Mouse (Mus musculus) testis, postnatal 10 days (tissue): ENCODE measurements around the gene Exosc10.

Source experiments
- DNase-seq: peaks from one replicate; pipeline ENCODE4 v3.0.0; 2021; ENCODE audit warnings: low spot score

The Exosc10 gene

DNA sequence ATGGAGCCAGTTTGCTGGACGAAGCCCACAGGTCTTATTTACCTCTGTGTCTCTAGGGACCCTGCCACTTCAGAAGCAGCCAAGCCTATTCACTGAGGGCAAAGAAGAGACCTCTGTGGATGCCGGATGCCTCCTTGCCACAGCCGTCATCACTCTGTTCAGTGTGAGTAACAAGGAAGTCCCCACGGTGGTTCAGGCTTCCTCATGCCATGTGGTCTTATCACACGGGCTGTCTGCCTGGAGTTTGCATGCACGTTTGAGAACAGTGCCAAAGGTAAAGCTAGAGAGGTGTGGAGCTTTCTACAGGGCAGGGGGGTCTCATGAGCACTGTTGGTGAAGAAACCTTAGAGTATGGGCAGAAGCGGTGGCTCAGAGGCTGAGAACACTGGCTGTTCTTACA is 15.0 kb downstream of the Exosc10 start:
- DNase-seq = no peak

DNA sequence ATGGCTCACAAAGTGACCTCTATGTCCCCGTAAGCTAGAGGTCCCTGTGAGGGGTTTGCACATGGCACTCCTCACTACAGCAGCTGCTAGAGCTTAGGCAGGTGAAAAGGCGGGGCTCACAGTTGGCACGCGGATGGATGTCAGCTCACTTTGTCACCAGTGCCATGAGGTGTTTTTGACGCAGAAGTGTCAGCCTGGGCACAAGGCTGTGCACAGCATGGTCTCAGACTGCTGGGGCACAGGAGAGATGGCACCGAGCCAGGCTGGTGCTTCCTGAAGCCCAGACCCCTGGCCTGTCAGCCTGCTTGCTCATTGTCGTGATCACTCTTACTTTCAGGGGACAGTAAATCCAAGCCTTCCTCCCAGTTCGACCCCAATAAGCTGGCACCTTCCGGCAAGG is 22.5 kb downstream of the Exosc10 start:
- no peak for DNase-seq

DNA sequence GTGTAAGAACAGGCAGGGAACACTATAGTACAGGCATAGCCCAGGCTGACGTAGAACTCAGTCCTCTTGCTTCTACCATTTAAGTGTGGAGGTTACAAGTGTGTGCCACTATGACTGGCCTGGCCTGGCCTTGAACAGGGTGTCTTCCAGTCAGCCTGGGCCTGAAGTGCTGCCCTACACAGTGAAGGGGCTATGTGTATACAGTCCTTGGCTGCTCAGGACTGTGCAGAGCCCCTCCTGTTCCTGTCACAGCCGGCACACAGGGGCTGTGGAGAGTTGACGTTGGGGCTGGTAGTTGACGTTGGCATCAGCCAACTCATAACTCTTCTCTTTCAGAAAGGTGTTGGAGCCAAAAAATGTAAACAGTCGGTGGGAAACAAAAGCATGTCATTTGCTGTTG is 23.2 kb downstream of the Exosc10 start:
- no peak for DNase-seq

DNA sequence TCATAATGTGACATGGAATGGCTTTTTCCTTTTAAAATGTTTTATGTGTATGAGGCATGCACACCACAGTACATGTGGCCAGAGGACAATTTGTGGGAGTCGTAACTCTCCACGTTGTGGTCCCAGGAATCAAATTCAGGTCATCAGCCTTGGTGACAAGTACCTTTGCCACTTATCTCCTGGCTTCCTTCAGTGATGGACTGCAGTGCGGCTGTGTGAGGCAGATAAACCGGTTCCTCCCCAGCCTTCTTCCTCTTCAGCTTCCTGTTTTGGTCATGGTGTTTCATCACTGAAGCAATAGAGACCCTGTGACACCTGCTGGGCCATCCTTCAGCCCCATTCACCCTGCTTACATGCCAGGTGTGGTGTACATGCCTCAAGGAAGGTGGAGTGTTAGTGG is 25.0 kb downstream of the Exosc10 start:
- DNase-seq = no peak

DNA sequence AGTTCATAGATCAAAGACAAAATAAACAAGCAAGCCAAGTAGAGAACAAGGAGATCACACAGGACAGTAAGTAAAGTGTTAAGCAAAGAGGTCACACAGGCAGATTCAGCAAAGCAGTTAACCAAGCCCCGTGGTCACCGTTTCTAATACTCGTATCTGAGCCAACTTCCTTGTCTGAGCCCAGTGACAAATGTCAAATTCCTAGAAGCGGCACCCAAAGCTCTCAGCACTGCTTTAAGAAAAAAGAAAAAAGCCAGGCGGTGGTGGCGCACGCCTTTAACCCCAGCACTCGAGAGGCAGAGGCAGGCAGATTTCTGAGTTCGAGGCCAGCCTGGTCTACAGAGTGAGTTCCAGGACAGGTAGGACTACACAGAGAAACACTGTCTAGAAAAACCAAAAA is 28.4 kb downstream of the Exosc10 start:
- no peak for DNase-seq

DNA sequence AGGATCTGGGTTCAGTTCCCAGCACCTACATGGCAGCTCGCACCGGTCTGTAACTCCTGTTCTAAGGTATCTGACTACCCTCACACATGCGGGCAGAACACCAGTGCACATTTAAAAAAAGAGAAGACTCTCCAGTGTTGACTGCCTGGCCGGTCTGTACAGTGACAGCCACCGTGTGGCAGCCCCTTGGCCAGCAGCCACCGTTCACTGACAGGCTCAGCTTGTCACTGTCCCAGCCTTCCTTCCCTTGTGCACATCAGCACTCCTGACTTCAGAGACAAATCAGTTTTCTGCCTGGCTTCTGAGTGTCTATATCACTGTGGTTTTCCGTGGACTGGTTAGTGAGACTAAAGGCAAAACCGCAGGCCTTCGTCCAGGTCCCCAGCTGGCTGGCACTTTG is 30.6 kb downstream of the Exosc10 start:
- DNase-seq = no peak

DNA sequence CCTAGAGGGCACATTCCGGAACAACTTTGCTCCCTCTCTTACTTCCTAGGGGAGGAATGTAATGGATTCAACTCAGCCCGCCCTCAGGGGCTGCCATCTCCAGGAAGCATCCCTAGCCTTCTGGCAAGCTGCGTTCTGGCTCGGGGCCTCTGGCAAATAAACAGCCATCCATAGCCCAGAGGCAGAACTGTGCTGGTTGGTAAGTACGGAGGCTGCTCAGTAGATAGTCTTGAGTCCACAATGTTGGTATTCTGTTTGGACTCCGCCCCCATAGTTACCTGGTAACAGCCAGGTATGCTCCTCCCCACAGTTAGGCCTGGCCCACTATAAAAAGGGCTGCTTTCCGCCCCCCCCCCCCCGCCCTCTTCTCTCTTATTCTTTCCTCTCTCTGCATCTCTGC is 31.3 kb downstream of the Exosc10 start:
- no peak for DNase-seq

DNA sequence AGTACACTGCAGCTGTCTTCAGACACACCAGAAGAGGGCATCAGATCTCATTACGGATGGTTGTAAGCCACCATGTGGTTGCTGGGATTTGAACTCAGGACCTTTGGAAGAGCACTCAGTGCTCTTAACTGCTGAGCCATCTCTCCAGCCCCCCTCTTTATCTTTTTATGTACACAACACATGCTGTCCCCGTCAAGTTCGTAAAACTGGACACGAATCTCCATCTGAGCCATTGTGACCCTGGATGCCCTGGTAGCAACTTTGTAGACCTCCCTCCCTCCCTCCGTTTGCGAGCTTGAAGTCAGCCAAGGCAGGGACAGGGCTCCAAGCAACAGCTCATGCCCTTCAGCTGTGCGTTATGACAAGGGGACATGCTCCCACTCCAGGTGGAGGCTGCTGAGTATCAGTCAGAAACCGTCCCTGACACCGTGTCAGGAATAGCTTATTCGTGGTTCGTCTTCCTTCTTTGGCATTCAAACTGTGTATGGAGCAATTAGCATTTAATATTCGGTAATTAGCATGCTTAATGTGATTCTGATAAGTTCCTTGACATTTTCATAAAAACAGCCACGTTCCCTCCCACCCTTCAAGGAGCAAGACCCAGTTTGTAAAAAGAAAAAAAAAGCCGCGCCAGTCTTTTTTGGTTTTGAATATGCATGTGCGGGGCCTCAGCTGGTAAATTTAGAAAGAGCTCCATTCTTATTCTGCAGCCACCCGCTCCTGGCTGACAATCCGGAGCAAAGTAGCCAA is 32.4 kb downstream of the Exosc10 start:
- DNase-seq = no peak

DNA sequence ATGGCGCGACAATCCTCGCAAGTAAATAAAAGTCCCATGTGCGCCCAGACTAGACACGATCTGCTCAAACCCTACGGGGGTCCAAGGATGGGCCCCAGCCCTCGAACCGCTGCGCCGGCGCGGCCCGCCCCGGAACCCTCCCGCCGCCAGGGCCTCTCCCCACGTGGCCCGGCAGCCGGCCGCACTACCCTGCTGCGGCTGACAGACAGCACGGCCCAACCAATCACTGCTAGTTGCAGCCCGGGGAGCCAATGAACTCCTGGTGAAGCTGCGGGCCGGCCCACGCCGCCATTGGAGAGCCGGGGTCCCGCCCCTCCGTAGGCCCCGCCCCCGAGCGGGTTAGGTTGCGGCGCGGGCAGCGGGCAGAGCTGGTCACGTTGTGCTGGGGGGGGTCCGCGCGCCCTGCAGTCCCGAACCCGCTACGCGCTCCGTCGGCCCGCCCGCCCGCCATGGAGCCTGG is 33.0 kb downstream of the Exosc10 start, which contains the start of gene Srm:
Gene Srm (plus strand): TSS at position 333 of the 460 bp plus-strand sequence.
- peak; percentile 99 for DNase-seq

DNA sequence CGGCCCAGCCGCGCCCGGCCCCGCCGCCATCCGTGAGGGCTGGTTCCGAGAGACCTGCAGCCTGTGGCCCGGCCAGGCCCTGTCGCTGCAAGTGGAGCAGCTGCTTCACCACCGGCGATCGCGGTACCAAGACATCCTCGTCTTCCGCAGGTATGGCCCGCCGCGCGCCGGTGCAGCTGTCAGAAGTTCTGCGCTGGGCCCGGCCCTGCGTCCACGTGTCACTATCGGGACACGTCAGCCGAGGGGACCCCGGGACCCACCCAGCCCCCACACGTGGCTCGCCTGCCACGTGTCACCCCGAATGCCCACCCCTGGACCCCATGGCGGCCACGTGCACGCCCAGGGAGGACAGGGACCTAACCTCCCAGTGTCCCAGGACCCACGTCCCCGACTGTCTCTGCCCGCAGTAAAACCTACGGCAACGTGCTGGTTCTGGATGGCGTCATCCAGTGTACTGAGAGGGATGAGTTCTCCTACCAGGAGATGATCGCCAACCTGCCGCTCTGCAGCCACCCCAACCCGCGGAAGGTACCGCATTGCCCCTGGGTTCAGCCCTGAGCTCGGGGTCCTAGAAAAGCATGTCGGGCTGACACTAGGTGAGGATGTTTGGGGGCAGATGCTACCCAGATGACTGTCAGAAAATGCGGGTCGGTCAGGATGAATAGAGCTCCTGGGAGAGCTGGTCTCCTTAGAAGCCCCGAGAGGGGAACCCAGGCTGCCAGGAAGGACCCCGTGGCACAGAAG is 33.6 kb downstream of the Exosc10 start:
- no peak for DNase-seq

DNA sequence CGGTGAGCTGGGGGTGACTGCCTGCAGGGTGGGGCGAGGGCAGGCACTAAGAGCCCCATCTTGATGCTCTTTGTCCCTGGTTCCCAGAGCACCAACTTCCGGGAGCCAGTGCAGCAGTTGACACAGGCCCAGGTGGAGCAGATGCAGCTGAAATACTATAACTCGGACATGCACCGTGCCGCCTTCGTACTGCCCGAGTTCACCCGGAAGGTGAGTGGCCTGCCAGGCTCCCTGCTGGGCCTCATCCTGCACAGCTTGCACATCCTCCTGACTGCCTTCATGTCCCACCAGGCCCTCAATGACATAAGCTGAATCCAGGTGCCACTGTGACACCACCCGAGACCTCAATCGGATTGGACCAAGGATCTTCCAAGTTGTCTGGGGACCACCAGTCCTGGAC is 35.8 kb downstream of the Exosc10 start:
- no peak for DNase-seq

DNA sequence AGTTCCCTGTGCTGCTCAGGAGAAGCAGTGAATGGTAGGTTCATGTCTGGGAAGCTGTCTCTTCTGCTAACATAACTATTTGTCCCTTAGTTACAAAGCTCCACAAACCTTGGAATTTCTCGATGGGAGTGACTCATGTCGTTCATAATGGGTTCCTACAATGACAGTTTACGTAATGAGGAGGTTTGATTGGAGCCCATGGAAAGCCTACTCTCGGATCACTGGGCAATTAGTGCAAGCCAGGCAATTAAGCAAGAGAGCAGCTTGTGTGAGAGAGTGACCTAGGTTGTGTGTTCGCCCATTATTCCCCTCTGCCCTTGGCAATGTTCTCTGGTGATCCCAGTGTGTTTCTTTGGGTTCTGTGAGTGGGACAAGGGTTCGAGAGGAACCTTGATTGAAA is 37.7 kb downstream of the Exosc10 start:
- no peak for DNase-seq

DNA sequence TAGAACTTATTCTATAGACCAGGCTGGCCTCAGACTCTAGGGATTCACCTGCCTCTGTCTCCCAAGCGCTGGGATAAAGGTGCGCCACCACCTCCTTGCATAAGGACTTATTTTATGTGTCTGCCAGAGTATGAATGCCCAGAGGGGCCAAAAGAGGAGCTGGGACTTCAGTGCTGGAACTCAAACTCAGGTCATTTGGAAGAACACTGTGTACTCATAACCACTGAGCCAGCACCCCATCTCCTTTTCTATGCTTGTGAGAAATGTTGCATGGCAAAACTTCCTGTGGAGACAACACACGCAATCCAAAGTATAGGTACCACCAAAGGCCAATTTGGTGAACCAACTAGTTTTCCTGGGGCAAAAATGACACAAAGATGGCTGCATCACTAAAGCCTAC is 38.5 kb downstream of the Exosc10 start:
- no peak for DNase-seq

DNA sequence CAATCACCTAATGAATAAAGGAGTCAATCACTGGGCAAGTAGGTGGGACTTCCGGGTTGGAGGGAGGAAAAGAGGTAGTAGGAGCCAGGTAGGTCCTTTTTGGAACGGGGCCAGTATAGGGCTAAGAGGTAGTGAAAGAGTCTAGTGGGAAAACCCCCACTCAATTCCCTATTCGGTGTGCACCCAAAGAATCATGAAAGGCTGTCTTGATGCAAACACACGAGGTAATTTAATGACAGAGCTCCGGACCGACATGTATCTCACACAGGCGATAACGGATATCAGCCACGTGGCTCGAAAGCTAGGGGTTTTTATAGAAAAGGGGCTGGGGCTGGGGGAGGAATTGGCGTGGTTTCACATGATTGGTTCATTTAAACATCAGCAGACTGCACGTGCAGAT is 40.6 kb downstream of the Exosc10 start:
- DNase-seq = no peak

DNA sequence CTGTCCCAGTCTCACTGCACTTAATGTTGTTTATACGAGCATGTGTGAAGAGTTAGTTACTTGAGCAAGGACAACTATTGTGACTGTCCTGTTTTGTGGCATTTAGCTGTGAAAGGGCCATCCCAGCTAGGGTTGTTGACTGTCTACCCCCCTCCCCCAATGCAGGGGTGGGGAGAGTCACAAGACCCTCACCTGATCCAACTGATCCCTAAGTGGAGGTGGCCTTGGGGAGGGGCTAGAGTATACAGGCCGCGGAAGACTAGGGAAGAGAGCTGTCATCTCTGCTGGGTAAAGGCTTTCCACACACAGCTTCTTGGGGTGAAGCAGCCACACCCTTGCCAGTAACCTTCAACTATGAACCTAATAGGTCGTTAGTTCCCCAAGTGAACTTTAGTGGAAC is 42.1 kb downstream of the Exosc10 start:
- DNase-seq = no peak

DNA sequence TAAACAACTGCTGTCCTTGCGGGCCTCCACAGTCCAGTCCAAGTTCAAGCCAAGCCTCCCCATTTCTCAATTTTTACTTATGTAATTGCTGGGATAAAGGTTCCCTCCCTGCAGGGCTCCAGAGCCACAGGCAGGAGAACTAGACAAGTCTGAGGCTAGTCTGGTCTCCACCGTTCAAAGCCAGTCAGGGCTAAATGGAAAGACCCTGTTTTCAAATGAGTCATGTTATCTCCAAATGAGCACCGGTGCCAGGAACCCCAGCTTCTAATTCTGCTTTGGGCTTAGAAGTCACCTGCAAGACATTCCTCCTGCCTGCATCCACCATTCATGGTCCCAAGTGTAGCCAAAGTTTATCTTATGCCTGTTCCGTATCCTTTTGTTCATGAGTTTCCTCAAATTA is 43.6 kb downstream of the Exosc10 start:
- DNase-seq = no peak

DNA sequence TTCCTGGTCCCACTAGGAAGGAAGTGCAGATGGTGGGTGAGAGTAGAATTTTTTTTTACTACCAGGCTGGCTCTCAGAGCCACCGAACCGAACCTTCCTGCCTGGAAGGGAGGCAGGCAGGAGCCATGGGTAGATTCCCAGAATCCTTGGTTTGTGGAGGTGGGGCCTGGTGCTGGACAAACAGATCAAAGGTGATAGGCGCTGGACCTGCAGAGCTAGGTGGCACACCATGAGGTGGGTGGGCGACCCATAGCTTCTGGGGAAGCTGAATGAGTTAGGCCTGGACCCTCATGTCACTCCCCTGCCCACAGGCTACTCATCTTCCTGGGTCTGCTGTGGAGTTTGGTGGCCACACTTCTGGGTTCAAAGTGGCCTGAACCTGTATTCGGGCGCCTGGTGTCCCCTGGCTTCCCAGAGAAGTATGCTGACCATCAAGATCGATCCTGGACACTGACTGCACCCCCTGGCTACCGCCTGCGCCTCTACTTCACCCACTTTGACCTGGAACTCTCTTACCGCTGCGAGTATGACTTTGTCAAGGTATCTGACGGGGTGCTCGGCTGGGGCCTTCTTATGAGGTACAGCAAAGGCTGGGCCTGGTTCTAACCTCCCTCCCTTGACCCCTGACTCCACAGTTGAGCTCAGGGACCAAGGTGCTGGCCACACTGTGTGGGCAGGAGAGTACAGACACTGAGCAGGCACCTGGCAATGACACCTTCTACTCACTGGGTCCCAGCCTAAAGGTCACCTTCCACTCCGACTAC is 44.3 kb downstream of the Exosc10 start, which contains the start of gene Masp2:
Gene Masp2 (plus strand): TSS at position 198 of the 764 bp plus-strand sequence.
- DNase-seq = no peak

DNA sequence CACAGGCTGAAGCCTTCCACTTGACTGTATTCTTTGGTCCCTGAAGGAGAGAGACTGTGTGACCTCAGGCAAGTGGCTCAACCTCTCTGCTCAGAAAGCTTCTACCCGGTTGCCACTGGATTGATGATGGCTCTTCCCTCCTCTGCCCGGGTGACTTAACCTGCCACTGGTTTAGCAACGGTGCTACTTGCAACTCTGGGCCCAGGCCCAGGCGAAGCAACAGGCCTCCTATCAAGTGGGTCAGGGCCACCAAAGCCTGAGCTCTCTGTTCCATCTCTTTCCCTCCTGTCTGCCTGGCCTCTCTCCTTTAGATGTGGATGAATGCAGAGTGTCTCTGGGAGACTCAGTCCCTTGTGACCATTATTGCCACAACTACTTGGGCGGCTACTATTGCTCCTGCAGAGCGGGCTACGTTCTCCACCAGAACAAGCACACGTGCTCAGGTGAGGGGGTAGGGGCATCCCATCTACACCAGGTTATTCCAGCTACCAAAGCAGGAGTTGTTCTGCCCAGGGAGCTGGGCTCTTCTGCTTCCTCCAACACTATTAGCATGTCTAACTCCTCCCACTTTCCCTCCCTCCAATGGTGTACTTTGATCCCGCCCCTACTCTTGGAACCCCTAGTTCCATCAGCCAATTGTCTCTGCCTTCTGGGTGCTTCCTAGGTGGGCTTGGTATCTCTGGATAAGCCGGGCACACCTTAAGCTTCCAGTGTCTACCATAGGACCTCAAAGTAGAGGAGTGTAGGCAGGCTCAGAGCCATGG is 45.3 kb downstream of the Exosc10 start:
- DNase-seq = no peak

DNA sequence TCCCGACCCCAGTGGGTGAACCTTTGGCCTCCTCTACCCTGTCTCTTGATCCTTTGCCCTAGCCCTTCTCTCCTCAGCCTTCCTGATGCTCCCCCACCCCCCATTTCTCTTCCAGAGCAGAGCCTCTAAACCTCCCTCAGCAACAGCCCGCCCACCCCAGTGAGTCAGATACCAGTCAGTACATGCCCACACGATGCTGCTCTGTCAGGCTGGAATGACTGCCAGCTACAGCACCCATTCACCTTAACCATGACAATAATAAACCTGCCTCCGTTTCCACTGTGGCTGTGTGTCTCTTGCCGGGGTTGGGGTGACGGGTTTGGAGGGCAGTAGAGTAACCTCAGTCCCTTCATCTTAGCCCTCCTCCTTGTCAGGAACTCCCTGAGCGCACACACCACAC is 45.9 kb downstream of the Exosc10 start:
- no peak for DNase-seq

DNA sequence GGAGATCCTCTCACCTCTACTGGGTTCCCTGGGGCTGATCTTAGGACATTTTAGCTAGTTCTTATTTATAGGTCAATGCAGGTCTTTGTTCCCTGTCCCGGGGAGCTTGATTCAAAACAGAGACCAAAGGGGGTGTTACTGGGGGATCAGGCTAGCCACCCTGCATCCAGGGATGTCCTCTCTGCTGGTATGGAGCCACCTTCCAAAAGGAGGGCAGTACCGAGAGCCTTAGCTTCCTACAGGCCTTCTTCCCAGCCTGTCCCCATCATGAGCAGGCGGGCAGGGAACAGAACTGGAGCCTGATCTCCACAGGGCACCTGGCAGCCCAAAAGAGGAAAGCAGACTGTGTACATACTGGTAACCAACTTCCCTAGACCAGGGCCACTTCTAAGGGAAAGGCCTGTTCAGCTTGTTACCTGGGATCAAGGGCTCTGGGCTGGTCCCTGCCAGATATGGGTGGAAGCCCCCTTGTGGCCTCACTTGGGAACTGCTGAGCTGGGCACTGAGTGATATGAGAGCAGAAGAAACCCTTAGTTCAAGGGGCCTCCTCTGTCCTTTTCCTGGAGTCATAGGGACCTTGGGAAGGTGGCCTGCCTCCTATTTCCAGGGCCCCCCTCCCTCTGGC is 46.4 kb downstream of the Exosc10 start:
- peak; percentile 77 for DNase-seq

DNA sequence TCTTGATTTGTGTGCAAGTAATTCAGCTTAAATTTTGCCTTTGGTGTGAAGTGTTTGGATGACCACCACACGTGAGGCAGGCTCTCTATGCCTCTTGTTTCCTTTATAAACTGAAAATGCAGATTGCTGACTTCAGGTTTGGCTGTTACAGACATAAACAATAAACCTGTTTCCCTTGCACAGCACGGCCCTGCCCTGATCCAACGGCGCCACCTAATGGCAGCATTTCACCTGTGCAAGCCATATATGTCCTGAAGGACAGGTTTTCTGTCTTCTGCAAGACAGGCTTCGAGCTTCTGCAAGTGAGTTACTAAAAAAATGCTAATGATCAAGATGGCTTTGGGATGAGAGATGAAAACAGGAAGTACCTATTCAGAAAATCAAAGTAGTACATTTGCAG is 49.5 kb downstream of the Exosc10 start:
- DNase-seq = peak; percentile 90

DNA sequence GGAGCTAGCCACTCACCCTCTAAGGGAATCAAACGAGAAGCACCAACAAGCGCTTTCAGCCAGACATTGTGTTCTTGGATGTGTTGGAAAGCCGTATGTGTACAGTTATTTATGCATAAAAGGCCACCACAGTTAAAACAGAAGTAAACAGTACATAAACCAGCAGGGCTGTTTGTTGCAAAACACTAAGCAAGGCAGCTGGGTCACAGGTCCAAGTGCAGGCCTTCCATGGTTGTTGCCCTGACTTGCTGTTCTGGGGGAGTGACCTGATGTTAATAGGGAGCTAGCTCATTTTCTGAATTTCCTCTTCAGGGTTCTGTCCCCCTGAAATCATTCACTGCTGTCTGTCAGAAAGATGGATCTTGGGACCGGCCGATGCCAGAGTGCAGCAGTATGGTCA is 51.6 kb downstream of the Exosc10 start:
- DNase-seq = no peak
